Mouse (Mus musculus): ENCODE data around the gene Cep57.

- TF ChIP-seq MAFK (IDR thresholded peaks at IDR 0.05; ENCODE audit: insufficient read depth, low read depth, low read length) (no peak), HCFC1 (IDR thresholded peaks at IDR 0.05; ENCODE audit: borderline replicate concordance, insufficient read depth, low read length) (no peak), ZNF384 (IDR thresholded peaks at IDR 0.05; ENCODE audit: low read depth, low read length) (no peak), CHD2 (IDR thresholded peaks at IDR 0.05; ENCODE audit: low read depth, low read length) (no peak), ZC3H11A (IDR thresholded peaks at IDR 0.05; ENCODE audit: borderline replicate concordance, low read depth, low read length) (no peak)
Observed at GRCm38 (mm10) chr9:13809937-13810336, 17.0 kb downstream of the Cep57 start.
